Mouse (Mus musculus) heart, embryonic 12.5 days (tissue): Measurements from ENCODE around the gene Gse1. TPM values are rescaled to one million over a fixed set of nuclear protein-coding genes. Genes with fewer than 3 reads are reported as not detected.

Source experiments
- ATAC-seq: fragments of 200-750 bp; cut with Nextera tagmentation; 2 replicates; pipeline ENCODE4 v1.8.0; 2017; ENCODE audit warnings: moderate TSS enrichment, moderate library complexity; ENCODE audit not compliant: insufficient number of reproducible peaks, low FRiP score
- H3K27ac ChIP-seq: fragments of 300-500 bp; sonication (generic); 2 replicates; pipeline ENCODE4 v1.5.1; 2016; ENCODE audit warnings: mild to moderate bottlenecking, moderate library complexity; ENCODE audit not compliant: poor library complexity, severe bottlenecking
- H3K27me3 ChIP-seq: fragments of 300-500 bp; sonication (generic); replicated peaks from 2 replicates; pipeline ENCODE4 v1.6.1; 2016; ENCODE audit warnings: mild to moderate bottlenecking, moderate library complexity
- H3K36me3 ChIP-seq: fragments of 300-500 bp; sonication (generic); 2 replicates; pipeline ENCODE4 v1.6.1; 2016; ENCODE audit warnings: mild to moderate bottlenecking, moderate library complexity
- H3K4me1 ChIP-seq: fragments of 300-500 bp; sonication (generic); replicated peaks from 2 replicates; pipeline ENCODE4 v1.6.1; 2016; ENCODE audit warnings: mild to moderate bottlenecking
- H3K4me2 ChIP-seq: fragments of 300-500 bp; sonication (generic); 2 replicates; pipeline ENCODE4 v1.6.1; 2016; ENCODE audit warnings: mild to moderate bottlenecking, moderate library complexity
- H3K4me3 ChIP-seq: fragments of 300-500 bp; sonication (generic); 2 replicates; pipeline ENCODE4 v1.5.1; 2016; ENCODE audit warnings: mild to moderate bottlenecking
- H3K9ac ChIP-seq: fragments of 300-500 bp; sonication (generic); 2 replicates; pipeline ENCODE4 v1.6.1; 2016; ENCODE audit warnings: mild to moderate bottlenecking, moderate library complexity
- H3K9me3 ChIP-seq: fragments of 300-500 bp; sonication (generic); replicated peaks from 2 replicates; pipeline ENCODE4 v1.6.1; 2016; ENCODE audit warnings: mild to moderate bottlenecking, moderate library complexity
- WGBS: fragments of 180-500 bp; shearing (Covaris S2); methylation state at CpG from one replicate; pipeline ENCODE4 v1.1.7; 2016; 5-methylcytosine and 5-hydroxymethylcytosine counted together
- polyA plus RNA-seq: library from polyadenylated mRNA; unstranded; fragments of >200 nt; fragmentation: Nextera tagmentation; extraction: Ambion mirVana; gene quantifications from 2 replicates; pipeline ENCODE4 v1.2.1, GENCODE M21; 2016

Gene Gse1
- polyA plus RNA-seq, 1 experiment from 2014 or later: 14.0 TPM

DNA sequence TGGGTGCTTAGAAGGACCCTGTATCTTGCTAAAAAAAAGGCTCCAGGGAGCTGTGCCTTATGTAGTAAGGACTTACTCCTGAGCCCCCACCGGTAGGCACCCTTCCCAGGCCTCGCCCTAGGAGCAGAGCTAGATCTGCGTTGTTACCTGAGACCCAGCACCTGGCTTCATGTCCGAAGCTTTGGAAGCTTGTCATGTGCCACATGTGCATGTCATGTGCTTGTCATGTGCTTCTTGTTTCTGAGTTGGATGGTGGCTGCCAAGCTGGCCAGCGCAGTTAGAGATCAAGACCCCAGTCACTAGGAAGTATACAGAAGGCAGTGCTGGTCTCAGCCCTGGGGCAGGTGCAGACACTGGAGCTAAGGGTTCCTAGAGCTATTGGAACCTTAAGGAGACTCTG lies 273.2 kb downstream of the Gse1 start:
- WGBS: 87% methylated on average over 5 of the region's 5 CpGs
- Histone ChIP-seq H3K36me3 (no peaks in the 10 kb centered on the region), H3K27ac (no peak overlapping the region)

DNA sequence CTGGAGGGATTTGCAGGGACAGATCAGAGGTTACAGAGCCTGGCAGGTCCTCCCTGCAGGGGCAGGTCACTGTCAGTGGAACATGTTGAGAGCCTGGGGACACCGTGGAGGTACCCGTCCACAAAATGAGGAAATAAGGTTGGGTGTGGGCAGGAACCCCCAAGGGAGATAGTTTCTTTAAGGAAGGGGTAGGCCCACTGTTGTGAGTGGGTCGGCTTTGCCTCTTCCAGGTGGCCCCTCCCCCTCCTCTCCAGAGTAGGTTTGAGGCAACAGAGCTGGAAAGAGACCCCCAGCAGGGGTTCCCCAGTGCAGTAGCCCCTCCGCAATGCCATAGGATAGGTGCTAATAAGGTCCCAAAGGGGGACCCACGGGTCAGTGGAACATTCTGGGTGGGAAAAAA lies 274.2 kb downstream of the Gse1 start:
- Histone ChIP-seq H3K27me3 (no peaks in the 10 kb centered on the region), H3K27ac (no peak overlapping the region), H3K36me3 (no peaks in the 10 kb centered on the region), H3K4me2 (no peak overlapping the region), H3K9me3 (no peaks in the 10 kb centered on the region), H3K9ac (no peak overlapping the region), H3K4me3 (no peak overlapping the region), H3K4me1 (peaks cover 98% of the 10 kb centered on the region)
- 56% methylated on average over 5 of the region's 5 CpGs for WGBS
- no peak for ATAC-seq

More for the DNA sequence above, 273.2 kb downstream of the Gse1 start:
- H3K4me1 ChIP-seq: peaks cover 100% of the 10 kb centered on the region
- no peak for ATAC-seq
- no peak overlapping the region for H3K4me3 ChIP-seq
- no peak overlapping the region for H3K4me2 ChIP-seq
- H3K9me3 ChIP-seq: no peaks in the 10 kb centered on the region
- no peak overlapping the region for H3K9ac ChIP-seq
- no peaks in the 10 kb centered on the region for H3K27me3 ChIP-seq

DNA sequence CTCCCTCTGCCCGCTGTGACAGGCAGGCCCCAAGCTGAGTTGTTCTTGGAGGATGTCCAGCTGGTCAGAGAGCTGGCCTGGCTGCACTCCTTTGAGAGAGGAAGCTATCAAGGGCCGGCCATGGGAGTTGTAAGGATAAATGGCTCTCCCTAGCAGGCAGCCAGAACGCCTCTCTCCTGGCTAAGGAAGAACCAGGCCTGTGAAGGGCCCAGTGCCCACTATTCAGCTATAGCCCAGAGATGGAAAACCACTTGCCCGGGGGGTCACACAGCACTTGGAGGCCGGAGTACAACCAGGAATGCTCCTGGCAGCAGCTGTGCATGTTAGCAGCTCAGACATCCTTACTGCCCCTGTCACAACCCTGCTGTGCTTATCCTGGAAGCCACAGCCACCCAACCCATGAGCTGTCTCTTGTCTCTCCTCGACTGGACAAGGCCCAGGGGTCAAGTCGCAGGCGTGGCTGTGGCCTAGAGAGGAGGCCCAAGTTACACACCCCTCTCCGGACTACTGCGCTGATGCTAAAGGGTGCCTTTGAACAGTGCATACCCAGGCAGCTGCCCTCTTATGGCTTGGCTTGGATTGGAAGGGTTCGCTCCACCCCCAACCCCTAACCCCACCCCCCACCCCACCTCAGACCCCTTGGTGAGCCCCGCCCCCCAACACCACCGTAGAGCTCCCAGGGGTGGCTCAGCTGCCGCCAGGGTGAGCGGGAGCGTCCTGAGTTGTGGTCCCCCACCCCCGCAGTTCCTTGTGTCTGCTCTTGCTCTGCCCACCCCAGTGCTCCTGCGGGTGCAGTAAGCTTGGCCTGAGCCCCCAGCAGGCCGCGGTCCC lies 276.2 kb downstream of the Gse1 start:
- H3K4me2 ChIP-seq: peak overlapping the region; percentile 66
- H3K27ac ChIP-seq: peak overlapping the region; percentile 92
- peak; percentile 46 for ATAC-seq
- H3K4me1 ChIP-seq: peaks cover 98% of the 10 kb centered on the region
- peak overlapping the region; percentile 66 for H3K9ac ChIP-seq
- no peaks in the 10 kb centered on the region for H3K36me3 ChIP-seq
- WGBS: 5% methylated on average over 20 of the region's 20 CpGs
- no peaks in the 10 kb centered on the region for H3K9me3 ChIP-seq
- H3K27me3 ChIP-seq: no peaks in the 10 kb centered on the region
- peak overlapping the region; percentile 23 for H3K4me3 ChIP-seq

DNA sequence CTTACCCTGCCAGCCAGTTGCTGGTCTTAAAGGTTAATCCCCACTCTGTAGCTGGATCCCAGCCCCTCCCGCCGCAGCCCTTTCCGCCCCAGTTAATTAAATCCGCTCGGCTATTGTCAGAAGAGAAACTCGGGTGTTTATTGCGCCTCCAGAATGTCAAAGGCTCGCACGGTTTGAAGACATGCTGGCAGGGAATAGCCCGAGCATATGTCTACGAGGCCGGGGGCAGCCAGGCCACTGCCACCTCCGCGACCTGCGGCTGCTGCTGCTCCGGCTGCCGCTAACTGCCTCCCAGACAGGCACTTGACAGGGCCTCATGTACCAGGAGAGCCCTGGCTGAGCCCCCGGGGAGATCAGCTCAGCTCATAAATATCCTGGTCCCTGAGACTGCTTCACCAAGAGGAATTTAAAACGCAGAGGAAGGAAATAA lies 276.8 kb downstream of the Gse1 start:
- Histone ChIP-seq H3K9ac (peak overlapping the region; percentile 66), H3K4me1 (peaks cover 98% of the 10 kb centered on the region), H3K4me2 (peak overlapping the region; percentile 66), H3K27me3 (no peaks in the 10 kb centered on the region), H3K36me3 (no peaks in the 10 kb centered on the region), H3K4me3 (peak overlapping the region; percentile 23), H3K27ac (peak overlapping the region; percentile 92), H3K9me3 (no peaks in the 10 kb centered on the region)
- ATAC-seq: no peak; the same call in 1 of the 2 replicates
- WGBS: 5% methylated on average over 19 of the region's 19 CpGs

DNA sequence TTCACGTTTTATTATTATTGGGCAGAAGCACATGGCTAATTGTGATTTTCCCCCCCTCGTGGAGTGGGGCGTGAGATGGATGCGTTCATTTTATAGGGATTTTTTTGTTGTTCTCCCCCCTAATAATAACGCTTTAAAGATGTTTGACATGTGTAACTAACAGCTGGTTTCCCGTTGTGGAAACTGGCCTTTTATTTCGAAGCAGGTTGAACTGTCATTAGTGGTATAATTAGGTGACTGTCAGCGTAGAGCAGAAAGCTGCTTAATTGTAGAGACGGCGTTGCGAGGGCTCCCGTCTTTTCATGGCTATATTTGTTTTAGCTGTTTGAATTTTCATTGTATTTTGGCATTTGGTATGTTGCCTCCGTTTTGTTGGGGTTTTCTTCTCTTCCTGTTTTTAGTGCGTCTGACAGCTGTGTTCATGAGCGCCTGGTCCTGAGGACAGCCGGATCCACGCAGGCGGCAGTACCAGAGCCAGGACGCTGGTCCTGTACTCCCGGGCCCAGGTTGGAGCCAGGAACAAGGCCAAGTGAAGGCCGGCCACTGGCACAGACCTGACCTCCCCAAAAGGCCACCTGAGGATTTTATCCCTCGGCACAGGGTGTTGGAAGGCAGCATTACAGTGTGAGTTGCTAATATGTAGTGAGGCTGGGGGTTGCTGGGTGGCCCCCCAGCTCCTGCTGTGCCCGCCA lies 277.5 kb downstream of the Gse1 start:
- H3K4me3 ChIP-seq: no peak overlapping the region
- H3K27me3 ChIP-seq: no peaks in the 10 kb centered on the region
- peak overlapping the region; percentile 92 for H3K27ac ChIP-seq
- peaks cover 98% of the 10 kb centered on the region for H3K4me1 ChIP-seq
- no peaks in the 10 kb centered on the region for H3K9me3 ChIP-seq
- WGBS: 43% methylated on average over 23 of the region's 23 CpGs
- H3K4me2 ChIP-seq: peak overlapping the region; percentile 66
- H3K36me3 ChIP-seq: no peaks in the 10 kb centered on the region
- ATAC-seq: no peak
- peak overlapping the region; percentile 66 for H3K9ac ChIP-seq

DNA sequence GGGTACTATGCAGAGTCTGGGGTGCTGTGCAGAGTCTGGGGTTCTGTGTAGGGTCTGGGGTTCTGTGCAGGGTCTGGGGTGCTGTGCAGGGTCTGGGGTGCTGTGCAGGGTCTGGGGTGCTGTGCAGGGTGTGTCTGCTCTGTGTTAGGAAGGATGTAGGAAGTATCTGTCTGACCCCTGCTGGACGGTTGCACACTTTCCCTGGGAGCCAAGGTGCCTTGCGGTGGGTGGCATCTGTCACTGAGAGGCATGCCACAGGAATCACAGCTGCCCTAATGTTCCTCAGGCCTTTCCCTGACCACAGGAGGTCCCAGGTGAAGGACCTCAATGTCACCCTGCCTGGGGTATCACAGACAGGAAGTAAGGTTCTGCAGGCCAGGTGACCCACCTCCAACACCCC lies 278.3 kb downstream of the Gse1 start:
- no peak overlapping the region for H3K4me3 ChIP-seq
- ATAC-seq: no peak
- H3K27me3 ChIP-seq: no peaks in the 10 kb centered on the region
- 51% methylated on average over 2 of the region's 2 CpGs for WGBS
- no peak overlapping the region for H3K27ac ChIP-seq
- peaks cover 98% of the 10 kb centered on the region for H3K4me1 ChIP-seq
- H3K9ac ChIP-seq: no peak overlapping the region
- H3K9me3 ChIP-seq: no peaks in the 10 kb centered on the region
- no peak overlapping the region for H3K4me2 ChIP-seq
- H3K36me3 ChIP-seq: no peaks in the 10 kb centered on the region

DNA sequence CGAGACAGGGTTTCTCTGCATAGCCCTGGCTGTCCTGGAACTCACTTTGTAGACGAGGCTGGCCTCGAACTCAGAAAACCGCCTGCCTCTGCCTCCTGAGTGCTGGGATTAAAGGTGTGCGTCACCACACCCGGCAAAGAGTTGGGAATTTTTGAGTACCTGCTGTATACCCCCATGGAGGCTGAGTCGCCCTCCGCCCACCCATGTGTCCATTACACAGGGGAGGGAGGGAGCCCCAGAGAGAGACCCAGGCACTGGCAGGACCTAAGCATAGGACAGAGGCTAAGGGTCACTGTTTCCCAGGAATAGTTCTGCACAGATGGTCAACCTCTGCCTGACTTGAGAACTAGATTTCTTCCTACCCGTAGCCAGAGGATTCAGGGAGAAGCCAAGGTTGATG lies 279.0 kb downstream of the Gse1 start:
- no peaks in the 10 kb centered on the region for H3K27me3 ChIP-seq
- H3K27ac ChIP-seq: 0 out of 2 replicates have a peak overlapping the region, but pooled peaks have one; percentile 3
- H3K9me3 ChIP-seq: no peaks in the 10 kb centered on the region
- H3K4me2 ChIP-seq: no peak overlapping the region
- H3K4me3 ChIP-seq: no peak overlapping the region
- no peak for ATAC-seq
- H3K4me1 ChIP-seq: peaks cover 98% of the 10 kb centered on the region
- WGBS: 80% methylated on average over 9 of the region's 9 CpGs
- no peak overlapping the region for H3K9ac ChIP-seq
- no peaks in the 10 kb centered on the region for H3K36me3 ChIP-seq

DNA sequence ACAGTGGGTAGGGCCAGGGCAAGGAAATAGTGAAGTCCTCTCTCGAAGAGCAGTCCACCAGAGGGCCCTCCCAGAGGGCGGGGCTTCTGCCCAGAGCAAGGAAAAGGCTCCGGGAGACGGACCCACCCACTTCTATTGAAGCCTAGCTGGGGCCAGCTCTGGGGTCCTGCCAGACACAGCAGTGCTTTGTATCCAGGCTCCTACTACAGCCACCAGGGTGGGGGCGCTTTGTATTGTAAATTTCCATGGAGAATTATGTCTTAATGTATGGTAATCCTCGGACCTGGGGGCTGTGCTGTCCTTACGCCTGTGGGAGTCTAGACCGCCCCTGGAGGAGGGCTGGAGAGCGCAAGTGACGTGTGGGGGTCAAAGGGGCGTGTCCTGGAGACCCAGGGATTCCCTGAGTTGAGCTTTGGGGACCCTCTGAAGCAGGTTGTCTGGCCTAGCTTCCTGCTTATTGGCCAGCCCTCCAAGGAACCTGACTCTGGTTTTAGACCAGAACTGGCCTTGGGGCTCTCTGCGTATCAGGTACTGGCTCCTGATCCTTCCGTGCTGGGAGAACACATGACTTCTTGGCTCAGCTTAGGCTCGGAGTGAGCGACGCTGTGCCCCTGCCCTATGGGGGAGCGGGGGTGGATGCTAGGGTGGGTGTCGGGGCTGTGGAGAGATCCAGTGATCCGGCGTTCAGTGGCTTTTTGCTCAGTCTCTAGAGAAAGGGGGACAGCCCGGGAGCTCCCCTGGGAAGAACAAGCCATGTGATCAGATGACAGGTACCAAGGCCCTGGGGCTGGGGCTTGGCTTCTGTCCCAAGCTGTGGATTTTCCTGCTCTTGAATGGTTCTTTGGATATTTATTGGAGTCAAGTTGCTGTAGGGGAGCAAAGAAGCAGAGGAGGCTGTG lies 281.1 kb downstream of the Gse1 start:
- peak; percentile 66 for ATAC-seq
- whole genome bisulfite sequencing: 6% methylated on average over 21 of the region's 21 CpGs
- no peaks in the 10 kb centered on the region for H3K9me3 ChIP-seq
- H3K9ac ChIP-seq: peak overlapping the region; percentile 49
- H3K4me2 ChIP-seq: peak overlapping the region; percentile 65
- no peaks in the 10 kb centered on the region for H3K36me3 ChIP-seq
- H3K4me1 ChIP-seq: peaks cover 98% of the 10 kb centered on the region
- H3K27me3 ChIP-seq: no peaks in the 10 kb centered on the region
- H3K27ac ChIP-seq: peak overlapping the region; percentile 66
- H3K4me3 ChIP-seq: peak overlapping the region; percentile 23

DNA sequence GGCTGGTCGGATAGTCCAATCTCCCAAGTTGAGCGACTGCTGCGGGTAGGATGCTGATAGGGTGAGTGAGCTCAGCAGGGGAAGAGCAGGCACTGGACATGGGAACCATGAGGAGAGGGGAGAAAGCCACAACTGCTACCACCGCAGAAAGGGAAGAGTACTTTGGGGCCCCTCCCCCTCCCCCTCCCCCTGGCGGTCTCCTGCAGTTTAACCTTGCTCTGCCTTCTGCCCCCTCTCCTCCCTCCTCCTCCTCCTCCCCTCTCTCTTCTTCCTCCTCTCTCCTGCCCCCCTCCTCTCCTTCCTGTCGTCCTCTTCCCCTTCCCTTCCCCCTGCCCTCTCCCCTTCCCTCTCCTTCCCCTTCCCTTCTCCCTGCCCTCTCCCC lies 281.8 kb downstream of the Gse1 start:
- H3K4me2 ChIP-seq: peak overlapping the region; percentile 65
- no peaks in the 10 kb centered on the region for H3K9me3 ChIP-seq
- H3K36me3 ChIP-seq: no peaks in the 10 kb centered on the region
- H3K27me3 ChIP-seq: no peaks in the 10 kb centered on the region
- peak overlapping the region; percentile 66 for H3K27ac ChIP-seq
- WGBS: 6% methylated on average over 5 of the region's 6 CpGs
- ATAC-seq: no peak
- H3K9ac ChIP-seq: peak overlapping the region; percentile 49
- H3K4me1 ChIP-seq: peaks cover 95% of the 10 kb centered on the region
- H3K4me3 ChIP-seq: peak overlapping the region; percentile 23; the same call in 1 of the 2 replicates

DNA sequence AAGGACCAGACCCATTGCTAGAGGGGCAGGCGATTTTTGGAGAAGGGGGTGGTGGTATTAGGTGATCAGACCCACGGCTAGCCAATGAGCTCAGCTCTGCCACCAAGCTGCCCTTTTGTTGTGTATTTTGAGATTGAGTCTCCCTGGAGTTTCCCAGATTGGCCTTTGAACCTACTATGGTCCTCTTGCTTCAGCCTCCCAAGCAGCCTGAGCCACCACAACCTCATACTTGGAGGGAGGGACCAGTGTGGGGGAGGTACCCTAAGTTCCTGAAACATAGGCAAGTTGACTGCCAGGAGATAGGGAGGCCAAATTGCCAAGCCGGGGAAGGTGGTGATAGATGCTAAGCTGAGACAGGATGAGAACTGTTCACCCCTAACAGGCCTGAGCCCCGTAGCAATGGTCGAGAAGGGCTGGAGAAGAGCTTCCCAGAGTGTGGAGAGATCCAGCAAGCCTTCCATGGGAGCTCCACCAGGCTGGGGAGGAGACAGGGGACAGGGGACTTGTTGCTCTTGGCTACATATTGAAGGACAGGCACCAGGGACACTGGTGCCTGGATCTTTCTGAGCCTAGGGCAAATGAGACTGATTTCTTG lies 282.7 kb downstream of the Gse1 start:
- H3K4me1 ChIP-seq: peaks cover 95% of the 10 kb centered on the region

More for the DNA sequence above, 282.7 kb downstream of the Gse1 start:
- no peaks in the 10 kb centered on the region for H3K36me3 ChIP-seq
- no peak overlapping the region for H3K4me3 ChIP-seq
- no peak for ATAC-seq
- H3K9me3 ChIP-seq: no peaks in the 10 kb centered on the region
- 7% methylated on average over 5 of the region's 5 CpGs for WGBS
- peak overlapping the region; percentile 54 for H3K27ac ChIP-seq
- H3K27me3 ChIP-seq: no peaks in the 10 kb centered on the region
- peak overlapping the region; percentile 65 for H3K4me2 ChIP-seq
- peak overlapping the region; percentile 23 for H3K9ac ChIP-seq
